Mouse (Mus musculus): Measurements from ENCODE around the gene Jagn1. TPM values are rescaled to one million over a fixed set of nuclear protein-coding genes. Genes with fewer than 3 reads are reported as not detected.

Gene Jagn1
- total RNA-seq, 1 experiment from 2014 or later = 6.2 TPM

DNA sequence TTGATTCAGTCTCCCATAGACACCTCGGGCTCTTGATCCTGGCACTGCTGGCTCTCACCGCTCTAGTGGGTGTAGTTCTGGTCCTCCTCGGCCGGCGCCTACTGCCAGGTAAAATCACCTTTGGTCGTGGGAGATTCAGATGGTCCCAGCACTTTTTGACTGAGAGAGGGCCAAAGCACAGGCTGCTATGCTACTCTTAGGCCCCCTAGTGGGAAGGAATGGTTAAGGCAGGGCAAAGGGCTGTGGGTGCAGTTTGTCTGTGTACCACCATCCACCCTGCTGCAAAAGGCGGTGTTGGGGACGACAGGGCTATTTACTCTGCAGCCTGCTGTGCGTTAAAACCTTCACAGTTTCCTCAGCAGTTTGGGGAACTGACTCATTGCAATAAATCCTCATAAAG, 26.7 kb downstream of the Jagn1 start:
- peak; percentile 76 for ATAC-seq (ENCODE audit: extremely low read depth, insufficient number of reproducible peaks, low FRiP score, poor library complexity, severe bottlenecking)

DNA sequence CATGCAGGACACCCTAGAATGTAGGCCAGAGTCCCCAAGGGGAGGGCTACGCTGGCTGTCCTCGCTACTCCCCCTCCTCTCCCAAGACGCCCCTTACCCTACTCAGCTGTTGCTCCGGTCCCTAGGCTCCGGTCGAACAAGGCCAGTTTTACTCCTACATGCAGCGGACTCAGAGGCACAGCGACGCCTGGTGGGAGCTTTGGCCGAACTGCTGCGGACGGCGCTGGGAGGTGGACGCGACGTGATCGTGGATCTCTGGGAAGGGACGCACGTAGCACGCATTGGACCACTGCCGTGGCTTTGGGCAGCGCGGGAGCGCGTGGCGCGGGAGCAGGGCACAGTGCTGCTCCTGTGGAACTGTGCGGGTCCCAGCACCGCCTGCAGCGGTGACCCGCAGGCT, 27.1 kb downstream of the Jagn1 start:
- ATAC-seq (ENCODE audit: extremely low read depth, insufficient number of reproducible peaks, low FRiP score, poor library complexity, severe bottlenecking) = no peak

DNA sequence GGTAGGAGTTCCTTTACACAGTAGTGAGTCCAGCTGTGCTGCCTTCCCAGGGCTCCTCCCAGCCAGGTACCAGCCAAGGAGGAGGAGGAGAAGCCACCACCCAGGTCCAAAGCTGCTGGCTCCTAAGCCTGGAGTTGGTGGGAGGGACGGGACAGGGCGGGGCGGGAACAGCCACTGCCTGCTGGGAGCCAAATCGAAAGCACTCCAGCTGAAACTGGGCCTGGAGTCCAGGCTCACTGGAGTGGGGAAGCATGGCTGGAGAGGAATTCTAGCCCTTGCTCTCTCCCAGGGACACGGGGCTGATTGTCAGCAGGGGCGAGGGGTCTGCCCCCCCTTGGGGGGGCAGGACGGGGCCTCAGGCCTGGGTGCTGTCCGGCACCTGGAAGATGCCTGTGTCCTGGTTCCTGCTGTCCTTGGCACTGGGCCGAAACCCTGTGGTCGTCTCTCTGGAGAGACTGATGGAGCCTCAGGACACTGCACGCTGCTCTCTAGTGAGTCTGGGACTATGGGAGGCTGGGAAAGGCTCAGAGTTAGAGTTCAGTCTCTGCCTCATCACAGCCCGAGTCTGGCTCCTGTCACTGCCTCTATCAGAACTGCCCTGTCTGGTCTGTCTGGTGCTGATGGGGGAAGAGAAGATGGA, 29.0 kb downstream of the Jagn1 start, which contains the start of gene Il17rc:
TSS of gene Il17rc (plus strand) at position 131 of the 640 bp plus-strand sequence.
- no peak for ATAC-seq (ENCODE audit: extremely low read depth, insufficient number of reproducible peaks, low FRiP score, poor library complexity, severe bottlenecking)

DNA sequence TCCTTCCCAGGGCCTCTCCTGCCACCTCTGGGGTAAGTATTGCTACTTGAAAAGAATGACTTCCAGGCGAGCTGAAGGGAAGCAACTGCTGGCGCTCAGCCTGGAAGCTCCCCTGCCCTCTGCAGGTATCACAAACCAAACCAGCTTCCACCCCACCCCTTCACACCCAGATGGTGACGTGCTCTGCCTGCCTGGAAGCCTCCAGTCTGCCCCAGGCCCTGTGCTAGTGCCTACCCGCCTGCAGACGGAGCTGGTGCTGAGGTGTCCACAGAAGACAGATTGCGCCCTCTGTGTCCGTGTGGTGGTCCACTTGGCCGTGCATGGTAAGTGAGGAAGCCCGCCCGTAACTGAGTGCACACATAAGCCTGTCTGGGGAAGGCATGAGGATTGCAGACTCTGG, 29.7 kb downstream of the Jagn1 start:
- ATAC-seq (ENCODE audit: extremely low read depth, insufficient number of reproducible peaks, low FRiP score, poor library complexity, severe bottlenecking) = no peak

DNA sequence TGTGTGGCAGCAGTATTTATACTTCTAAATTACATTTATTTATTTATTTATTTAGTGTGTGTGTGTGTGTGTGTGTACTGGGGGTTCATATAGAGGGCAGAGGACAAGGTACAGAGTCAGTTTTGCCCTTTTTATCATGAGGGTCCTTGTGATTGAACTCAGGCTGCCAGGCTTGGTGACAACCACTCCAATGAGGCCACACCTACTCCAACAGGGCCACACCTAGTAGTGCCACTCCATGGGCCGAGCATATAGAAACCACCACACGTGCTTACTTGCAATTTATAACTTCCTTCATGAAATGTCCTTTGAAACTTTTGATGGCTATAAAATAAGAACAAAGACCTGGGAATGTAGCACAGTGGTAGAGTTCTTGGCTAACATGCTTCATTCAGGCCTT, 30.9 kb downstream of the Jagn1 start:
- ATAC-seq (ENCODE audit: extremely low read depth, insufficient number of reproducible peaks, low FRiP score, poor library complexity, severe bottlenecking) = no peak

DNA sequence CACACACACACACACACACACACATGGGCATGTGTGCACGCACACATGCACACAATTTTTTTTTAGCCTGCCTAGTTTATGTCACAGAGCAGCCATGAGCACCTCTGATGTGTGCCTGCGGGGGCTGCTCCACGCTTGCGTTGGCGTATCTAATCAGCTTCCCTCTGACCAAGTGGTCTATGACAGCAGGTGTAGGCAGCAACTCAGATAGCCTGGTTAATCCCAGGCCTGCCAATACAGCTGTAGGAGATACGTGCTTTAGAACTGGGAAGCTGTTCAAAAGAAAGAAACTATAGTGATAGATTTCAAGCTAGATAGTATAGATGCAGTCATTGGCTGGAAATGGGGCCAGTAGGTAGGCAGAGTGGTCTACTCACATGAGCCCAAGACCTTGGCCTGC, 31.3 kb downstream of the Jagn1 start:
- ATAC-seq (ENCODE audit: extremely low read depth, insufficient number of reproducible peaks, low FRiP score, poor library complexity, severe bottlenecking) = no peak

DNA sequence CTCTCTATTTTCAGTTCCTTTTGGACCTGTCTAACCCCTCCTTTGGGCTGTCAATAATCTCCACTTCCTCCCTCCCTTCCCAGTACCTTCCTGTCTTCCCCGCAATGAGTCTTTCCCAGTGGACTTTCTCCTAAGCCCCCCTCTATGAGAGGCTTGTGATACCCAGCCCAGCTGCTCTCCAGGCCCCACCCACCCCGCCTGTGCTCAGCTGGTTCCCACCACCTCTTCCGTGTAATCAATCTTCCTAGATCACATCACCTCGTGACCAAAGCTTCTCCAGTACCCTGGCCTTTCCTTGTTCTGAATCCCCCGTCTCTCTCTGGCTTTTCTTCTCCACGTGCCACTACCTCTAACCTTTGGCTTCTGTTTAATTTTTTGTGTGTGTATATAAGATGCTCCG, 35.0 kb downstream of the Jagn1 start:
- no peak for ATAC-seq (ENCODE audit: extremely low read depth, insufficient number of reproducible peaks, low FRiP score, poor library complexity, severe bottlenecking)

DNA sequence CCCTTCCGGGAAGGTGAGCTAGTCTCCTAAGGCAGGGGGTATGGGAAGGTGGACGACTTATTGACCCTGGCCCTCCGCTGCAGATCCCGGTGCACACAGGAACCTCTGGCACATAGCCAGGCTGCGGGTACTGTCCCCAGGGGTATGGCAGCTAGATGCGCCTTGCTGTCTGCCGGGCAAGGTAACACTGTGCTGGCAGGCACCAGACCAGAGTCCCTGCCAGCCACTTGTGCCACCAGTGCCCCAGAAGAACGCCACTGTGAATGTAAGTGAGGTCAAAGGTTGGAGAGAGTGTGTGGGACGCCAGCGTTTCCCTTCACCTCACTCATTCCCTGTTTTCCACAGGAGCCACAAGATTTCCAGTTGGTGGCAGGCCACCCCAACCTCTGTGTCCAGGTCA, 36.5 kb downstream of the Jagn1 start:
- no peak for ATAC-seq (ENCODE audit: extremely low read depth, insufficient number of reproducible peaks, low FRiP score, poor library complexity, severe bottlenecking)

DNA sequence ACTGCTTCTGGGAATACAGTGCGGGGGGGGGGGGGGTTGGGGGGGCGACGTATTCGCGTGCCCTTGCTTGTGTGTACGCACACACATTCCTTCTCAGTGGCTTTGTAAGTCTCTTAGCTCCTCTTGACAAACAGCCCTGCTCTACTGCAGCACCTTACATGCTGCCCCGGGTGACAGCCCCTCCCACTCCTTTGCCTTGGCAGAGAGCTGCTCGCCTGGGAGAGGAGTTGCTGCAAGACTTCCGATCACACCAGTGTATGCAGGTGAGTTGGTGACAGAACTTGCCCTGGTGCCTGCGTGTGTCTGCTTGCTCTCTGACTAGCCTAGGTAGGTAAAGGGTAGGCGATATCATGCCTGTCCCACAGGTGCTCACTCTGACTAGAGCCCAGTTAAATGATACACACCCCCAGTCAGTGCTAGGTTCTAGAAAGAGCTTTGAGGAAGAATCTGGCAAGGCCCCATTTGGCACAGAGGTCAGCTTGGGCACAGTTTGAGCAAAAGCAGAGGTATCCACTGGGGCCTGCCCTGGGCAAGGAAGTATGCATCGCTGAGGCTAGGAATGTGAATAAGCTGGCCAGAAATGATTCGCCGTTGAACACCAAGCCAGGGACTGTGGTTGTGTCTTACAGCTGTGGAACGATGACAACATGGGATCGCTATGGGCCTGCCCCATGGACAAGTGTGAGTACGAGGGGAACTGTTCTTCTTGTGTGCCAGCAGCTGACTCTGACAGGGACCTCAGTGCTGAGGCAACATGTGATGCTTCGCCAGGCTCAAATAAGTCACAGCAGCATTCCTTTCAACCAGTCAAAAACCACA, 38.4 kb downstream of the Jagn1 start:
- no peak for ATAC-seq (ENCODE audit: extremely low read depth, insufficient number of reproducible peaks, low FRiP score, poor library complexity, severe bottlenecking)

DNA sequence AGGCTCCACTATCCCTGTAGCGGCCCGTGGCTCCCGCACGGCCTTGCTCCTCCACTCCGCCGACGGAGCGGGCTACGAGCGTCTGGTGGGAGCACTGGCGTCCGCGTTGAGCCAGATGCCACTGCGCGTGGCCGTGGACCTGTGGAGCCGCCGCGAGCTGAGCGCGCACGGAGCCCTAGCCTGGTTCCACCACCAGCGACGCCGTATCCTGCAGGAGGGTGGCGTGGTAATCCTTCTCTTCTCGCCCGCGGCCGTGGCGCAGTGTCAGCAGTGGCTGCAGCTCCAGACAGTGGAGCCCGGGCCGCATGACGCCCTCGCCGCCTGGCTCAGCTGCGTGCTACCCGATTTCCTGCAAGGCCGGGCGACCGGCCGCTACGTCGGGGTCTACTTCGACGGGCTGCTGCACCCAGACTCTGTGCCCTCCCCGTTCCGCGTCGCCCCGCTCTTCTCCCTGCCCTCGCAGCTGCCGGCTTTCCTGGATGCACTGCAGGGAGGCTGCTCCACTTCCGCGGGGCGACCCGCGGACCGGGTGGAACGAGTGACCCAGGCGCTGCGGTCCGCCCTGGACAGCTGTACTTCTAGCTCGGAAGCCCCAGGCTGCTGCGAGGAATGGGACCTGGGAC, 40.2 kb downstream of the Jagn1 start:
- ATAC-seq (ENCODE audit: extremely low read depth, insufficient number of reproducible peaks, low FRiP score, poor library complexity, severe bottlenecking) = peak; percentile 21; the same call in 1 of the 2 replicates

DNA sequence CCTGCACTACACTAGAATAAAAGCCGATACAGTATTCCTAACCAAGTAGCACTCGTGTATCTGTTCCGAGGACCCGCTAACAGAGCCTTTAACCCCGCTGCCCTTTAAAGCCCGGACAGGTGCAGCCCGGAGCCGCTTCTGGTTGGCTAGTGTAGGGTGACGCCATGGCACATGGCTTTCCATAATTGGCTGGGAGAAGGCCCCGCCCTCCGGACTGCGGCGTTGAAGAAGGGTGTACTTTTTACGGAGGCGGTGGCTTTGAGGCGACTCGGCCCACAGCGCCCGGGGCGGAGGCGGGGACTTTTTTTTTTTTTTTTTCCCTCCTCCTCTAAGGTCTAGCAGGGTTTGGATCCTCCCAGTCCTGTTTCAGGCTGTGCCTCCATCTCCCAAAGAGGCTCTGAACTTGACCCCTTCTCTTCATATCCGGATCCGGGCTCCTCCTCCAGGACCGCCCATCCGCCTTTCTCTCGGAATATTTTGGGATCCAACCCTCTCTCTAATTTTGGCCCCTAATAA, 40.8 kb downstream of the Jagn1 start, which contains the start of gene Creld1:
TSS of gene Creld1 (plus strand) at position 198 of the 516 bp plus-strand sequence.
- ATAC-seq (ENCODE audit: extremely low read depth, insufficient number of reproducible peaks, low FRiP score, poor library complexity, severe bottlenecking) = peak; percentile 95

DNA sequence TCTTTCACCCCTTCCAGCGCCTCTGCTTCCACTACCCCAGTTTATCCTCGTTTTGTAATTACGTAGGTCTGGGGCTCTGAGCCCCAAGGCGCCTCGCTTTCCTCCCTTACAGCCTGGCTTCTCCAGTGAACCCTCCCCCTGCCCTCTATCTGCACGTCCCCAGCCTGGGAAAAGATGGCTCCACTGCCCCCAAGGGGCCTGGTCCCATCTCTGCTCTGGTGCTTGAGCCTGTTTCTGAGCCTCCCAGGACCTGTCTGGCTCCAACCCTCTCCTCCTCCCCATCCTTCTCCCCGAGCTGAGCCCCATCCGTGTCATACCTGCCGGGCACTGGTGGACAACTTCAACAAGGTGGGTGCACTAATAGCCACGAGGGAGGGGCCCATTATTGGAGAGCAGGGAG, 41.4 kb downstream of the Jagn1 start:
- ATAC-seq (ENCODE audit: extremely low read depth, insufficient number of reproducible peaks, low FRiP score, poor library complexity, severe bottlenecking) = no peak

DNA sequence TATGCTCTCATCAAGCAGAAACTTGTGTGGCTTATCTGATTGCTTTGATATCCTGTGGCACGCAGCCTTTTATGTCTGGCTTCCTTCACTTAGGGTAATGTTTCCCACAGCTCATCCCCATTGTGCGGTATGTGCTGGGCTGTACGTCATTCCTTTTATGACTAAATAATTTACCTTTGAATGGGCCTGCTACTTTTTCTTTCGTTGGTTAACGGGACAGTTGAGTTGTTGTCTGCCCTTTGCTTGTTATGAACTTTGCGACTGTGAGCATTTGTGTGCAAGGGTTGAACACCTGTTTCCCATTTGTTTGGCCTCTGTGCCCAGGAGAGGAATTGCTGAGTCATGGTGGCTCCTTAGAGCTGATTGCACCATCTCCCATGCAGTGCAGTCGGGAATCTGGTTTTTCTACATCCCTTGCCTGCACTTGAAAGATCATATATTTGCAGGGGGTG, 44.8 kb downstream of the Jagn1 start:
- no peak for ATAC-seq (ENCODE audit: extremely low read depth, insufficient number of reproducible peaks, low FRiP score, poor library complexity, severe bottlenecking)

DNA sequence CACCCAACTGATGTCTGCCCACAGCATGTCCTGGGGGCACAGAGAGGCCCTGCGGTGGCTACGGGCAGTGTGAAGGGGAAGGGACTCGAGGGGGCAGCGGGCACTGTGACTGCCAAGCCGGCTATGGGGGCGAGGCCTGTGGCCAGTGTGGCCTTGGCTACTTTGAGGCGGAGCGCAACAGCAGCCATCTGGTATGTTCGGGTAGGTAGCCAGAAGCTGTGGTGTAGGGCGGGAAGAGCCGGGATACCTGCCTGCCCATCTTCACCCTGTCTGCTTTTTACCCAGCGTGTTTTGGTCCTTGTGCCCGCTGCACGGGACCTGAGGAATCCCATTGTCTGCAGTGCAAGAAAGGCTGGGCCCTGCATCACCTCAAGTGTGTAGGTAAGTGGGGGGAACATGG, 47.0 kb downstream of the Jagn1 start:
- no peak for ATAC-seq (ENCODE audit: extremely low read depth, insufficient number of reproducible peaks, low FRiP score, poor library complexity, severe bottlenecking)

DNA sequence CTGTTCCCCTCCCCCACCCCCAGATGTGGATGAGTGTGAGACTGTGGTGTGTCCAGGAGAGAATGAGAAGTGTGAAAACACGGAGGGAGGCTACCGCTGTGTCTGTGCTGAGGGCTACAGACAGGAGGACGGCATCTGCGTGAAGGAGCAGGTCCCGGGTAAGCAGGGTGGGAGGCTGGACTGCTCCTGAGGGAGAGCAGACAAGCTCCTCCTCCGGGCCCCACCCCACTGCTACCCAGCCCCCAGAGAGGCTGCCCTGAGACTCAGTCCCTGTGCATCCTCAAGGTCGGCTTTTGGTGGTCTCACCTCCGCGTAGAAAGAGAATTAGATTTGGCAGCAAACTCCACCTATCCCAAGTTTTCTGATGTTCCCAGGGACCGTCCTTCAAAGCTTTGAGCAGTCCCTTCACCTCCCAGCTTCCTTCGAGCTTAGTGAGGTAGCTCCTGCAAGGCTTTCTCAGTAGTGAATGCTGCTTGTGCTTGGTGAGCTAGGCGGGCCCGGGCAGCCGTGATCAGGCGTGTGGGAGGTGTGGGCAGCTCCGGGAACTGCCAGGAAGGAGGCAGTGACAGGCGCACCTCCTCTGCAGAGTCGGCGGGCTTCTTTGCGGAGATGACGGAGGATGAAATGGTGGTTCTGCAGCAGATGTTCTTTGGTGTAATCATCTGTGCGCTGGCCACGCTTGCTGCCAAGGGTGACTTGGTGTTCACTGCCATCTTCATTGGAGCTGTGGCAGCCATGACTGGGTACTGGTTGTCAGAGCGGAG, 49.9 kb downstream of the Jagn1 start:
- ATAC-seq (ENCODE audit: extremely low read depth, insufficient number of reproducible peaks, low FRiP score, poor library complexity, severe bottlenecking) = no peak

DNA sequence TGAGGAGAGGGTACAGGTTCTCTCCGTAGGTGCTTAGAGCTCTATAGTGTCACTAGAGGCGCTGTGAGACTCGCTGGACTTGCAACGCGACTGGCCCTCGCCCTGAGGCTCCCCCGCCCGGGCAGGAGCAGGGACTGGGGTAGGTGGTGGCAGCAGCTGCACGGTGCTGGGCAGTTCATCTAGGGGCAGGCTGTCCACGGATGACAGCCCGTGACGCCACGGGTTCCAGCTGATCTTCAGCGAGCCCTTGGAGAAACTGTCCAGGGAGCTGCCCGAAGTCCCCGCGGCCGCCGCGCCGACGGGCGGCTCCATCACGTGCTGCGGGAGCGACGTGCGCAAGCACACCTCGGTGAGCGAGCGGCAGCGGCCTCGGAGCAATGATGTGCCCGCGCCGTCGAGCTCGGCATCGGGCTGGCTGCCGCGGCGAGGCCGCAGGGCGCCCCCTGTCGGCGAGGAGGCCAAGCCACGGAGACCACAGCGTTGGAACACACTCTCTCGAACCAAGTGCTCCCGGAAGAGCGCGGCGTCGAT, 52.0 kb downstream of the Jagn1 start:
- ATAC-seq (ENCODE audit: extremely low read depth, insufficient number of reproducible peaks, low FRiP score, poor library complexity, severe bottlenecking) = peak; percentile 68

DNA sequence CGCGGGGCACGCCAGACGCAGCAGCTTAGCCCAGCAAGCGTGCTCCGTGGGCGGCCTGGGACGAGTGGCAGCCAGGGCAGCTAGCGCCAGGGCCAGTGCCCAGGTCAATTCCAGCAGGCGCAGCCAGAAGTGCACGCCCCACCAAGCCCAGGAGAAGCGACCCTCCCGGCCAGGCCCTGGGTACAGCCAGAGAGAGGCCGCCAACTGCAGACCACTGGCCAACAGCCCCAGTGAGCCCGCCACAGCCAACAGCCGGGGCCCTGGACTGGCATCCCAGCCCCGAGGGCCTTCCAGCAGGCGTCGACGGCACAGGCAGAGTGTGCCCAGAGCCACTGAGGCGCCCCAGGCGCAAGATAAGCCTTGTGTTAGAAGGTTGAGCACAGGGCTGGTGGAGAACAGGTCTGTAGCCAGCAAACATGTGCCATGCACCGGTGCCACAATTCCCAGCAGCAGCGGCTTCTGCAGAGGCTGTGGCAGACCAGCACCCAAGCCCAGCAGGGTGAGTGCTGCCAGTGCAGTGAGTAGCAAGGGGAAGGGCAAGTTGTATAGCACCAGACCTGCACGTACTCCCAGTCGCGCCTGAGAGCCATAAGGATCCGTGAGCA, 52.8 kb downstream of the Jagn1 start:
- no peak for ATAC-seq (ENCODE audit: extremely low read depth, insufficient number of reproducible peaks, low FRiP score, poor library complexity, severe bottlenecking)

All from neutrophil, adult 5-6 weeks (primary cell).